In the genomic region with DNA sequence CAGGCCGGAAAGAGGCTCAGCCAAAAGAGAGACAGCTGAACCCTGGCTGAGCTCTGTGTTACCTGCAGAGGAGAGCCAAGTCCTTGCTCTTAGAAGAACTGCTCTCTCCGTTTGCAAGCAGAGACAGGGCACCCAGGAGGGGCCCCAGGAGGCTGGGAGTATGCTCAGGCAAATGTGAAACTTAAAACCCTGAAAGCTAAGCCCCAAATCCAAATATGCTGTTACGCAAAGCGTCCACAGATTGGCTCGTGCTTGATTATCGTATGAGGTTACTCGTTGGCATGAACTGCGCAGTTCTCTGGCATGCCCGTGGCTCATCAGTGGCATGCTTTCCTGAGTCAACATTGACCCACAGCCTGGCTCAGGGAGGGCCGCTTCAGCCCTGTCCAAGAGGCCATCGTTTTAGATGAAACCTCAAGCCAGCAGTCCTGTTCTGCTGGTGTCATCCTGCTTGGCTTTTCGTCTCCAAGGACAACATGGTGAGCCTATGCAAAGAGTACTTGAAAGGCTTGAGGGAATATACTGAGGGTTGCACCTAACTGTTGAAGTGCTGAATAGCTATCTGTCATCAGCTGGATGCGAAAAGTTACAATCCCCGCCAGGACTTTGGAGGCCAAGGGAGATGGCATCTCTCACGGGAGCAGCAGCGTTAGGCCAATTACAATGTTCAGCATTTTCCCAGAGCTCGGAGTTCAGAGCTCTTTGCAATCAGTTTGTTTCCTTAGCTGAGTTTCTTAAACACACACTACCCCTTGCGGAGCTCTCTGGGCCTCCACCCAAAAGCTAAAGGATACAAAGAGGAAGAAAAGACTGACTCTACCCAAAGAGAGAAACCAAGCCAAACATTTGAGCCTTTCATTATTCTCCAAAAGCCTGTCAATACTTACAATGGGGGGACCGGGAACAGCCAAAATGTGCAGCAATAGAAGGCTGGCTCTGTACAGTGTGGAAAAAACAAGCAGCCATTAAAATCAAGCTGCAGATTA, we compare ENCODE assay signal across 7 mouse cellular contexts.
DNase-seq lines count a peak whose midpoint lies in the region; ATAC-seq lines count a peak whose summit lies in the region.

No protein-coding gene starts in this region.

- intact Hi-C loops in left cerebral cortex, postnatal 4 days (cut with DNase I): no loop called here

- H3K9me3 ChIP-seq in forebrain, embryonic 16.5 days (ENCODE audit: control insufficient read depth, low read length): no peaks in the 10 kb centered on the region

- peak; percentile 46 to 58 for DNase-seq in lung, adult 18-20 months
- no peak for DNase-seq in lung, postnatal 10 days
- DNase-seq in cerebellum, adult 9-11 months: peak; percentile 47
- DNase-seq in left cerebral cortex, postnatal 4 days: peak; percentile 46
- DNase-seq in retina, embryonic 14.5 days (ENCODE audit: low spot score): no peak
- DNase-seq in kidney, postnatal 36 days: no peak

- no peak overlapping the region for H3K4me3 ChIP-seq in forebrain, embryonic 16.5 days (replicated peaks; ENCODE audit: low read length)

- no peaks in the 10 kb centered on the region for H3K36me3 ChIP-seq in forebrain, embryonic 16.5 days (ENCODE audit: control insufficient read depth, insufficient read depth)

- no peaks in the 10 kb centered on the region for H3K27me3 ChIP-seq in forebrain, embryonic 16.5 days (replicated peaks; ENCODE audit: control insufficient read depth, insufficient read depth, low read length)

- WGBS in forebrain, embryonic 16.5 days: 38% methylated on average over 19 of the region's 19 CpGs

- no peak overlapping the region for H3K9ac ChIP-seq in forebrain, embryonic 16.5 days (replicated peaks; ENCODE audit: low read depth, low read length)

- H3K4me1 ChIP-seq in forebrain, embryonic 16.5 days (replicated peaks; ENCODE audit: control insufficient read depth, insufficient read depth, low read length): peaks cover 6% of the 10 kb centered on the region

- no peak overlapping the region; the same call in 1 of the 2 replicates for H3K27ac ChIP-seq in forebrain, embryonic 16.5 days (ENCODE audit: low read length)

- ATAC-seq in forebrain, embryonic 16.5 days: peak; percentile 86

- peak overlapping the region; percentile 14 for H3K4me2 ChIP-seq in forebrain, embryonic 16.5 days (ENCODE audit: low read length)

Comparison
In these comparisons a context has a peak if more than half of its experiments do, and no peak if none do; other contexts are left out.
1. DNase-seq: peak in lung, adult 18-20 months (2 of 2), cerebellum, adult 9-11 months (single experiment) and left cerebral cortex, postnatal 4 days (single experiment); none in lung, postnatal 10 days (single experiment), retina, embryonic 14.5 days (single experiment) and kidney, postnatal 36 days (0 of 2).